Mouse (Mus musculus): ENCODE data around the gene Pdzd2.

DNA sequence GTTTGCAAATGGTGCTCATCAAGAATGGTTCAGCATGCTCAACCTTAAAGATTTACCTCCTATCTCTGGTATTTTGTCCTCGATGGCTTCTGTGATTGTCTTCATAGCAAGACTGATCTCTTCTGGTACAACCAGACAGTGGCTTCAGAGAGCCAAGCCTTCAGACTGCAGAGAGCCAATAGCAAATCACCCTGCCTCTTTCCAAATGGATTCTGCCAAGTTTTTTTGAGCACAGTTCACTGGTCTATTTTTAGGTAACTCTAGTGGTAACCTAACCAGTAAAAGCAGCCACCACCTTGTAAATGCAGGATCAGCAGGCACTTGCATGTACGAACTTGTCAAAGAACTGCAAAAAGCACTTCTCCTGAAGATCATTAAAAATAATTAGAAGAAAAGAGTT lies 25.4 kb downstream of the Pdzd2 start:
- TF ChIP-seq CTCF (IDR thresholded peaks at IDR 0.05; ENCODE audit: low read depth), result no peak
- no peak for TF ChIP-seq EP300 (IDR thresholded peaks at IDR 0.05; ENCODE audit: low read depth)
